Mouse (Mus musculus): ENCODE data around the gene Aak1.

- no peak for TF ChIP-seq CTCF (conservative IDR thresholded peaks at IDR 0.05; ENCODE audit: low read length)
- no peak for TF ChIP-seq NANOG (IDR thresholded peaks at IDR 0.05; ENCODE audit: borderline replicate concordance, low read length)
- TF ChIP-seq POU5F1 (IDR thresholded peaks at IDR 0.05; ENCODE audit: borderline replicate concordance, low read length): no peak
Observed at GRCm38 (mm10) chr6:86917231-86917630, 67.9 kb downstream of the Aak1 start.

Data from E14TG2a.4 (cell line).